Mouse (Mus musculus): ENCODE data around the gene Snrpa. TPM values are rescaled to one million over a fixed set of nuclear protein-coding genes. Genes with fewer than 3 reads are reported as not detected.

Gene Snrpa
- polyA plus RNA-seq, 1 experiment from 2014 or later = 158 TPM

GRCm38 (mm10) chr7:27165696-27166095 is 30.4 kb downstream of the Snrpa start:
- ATAC-seq (ENCODE audit: extremely low read depth, insufficient number of reproducible peaks, low FRiP score, low TSS enrichment) = no peak
- Histone ChIP-seq H3K4me2 (peak overlapping the region; percentile 87), H3K4me1 (peaks cover 60% of the 10 kb centered on the region), H3K9ac (peak overlapping the region; percentile 96), H3K27ac (replicated peaks) (peak overlapping the region; percentile 98), H3K36me3 (peaks cover 54% of the 10 kb centered on the region), H3K9me3 (no peaks in the 10 kb centered on the region), H3K27me3 (replicated peaks) (no peaks in the 10 kb centered on the region), H3K4me3 (peak overlapping the region; percentile 80)
- whole genome bisulfite sequencing = 3% methylated on average over 8 of the region's 8 CpGs

DNA sequence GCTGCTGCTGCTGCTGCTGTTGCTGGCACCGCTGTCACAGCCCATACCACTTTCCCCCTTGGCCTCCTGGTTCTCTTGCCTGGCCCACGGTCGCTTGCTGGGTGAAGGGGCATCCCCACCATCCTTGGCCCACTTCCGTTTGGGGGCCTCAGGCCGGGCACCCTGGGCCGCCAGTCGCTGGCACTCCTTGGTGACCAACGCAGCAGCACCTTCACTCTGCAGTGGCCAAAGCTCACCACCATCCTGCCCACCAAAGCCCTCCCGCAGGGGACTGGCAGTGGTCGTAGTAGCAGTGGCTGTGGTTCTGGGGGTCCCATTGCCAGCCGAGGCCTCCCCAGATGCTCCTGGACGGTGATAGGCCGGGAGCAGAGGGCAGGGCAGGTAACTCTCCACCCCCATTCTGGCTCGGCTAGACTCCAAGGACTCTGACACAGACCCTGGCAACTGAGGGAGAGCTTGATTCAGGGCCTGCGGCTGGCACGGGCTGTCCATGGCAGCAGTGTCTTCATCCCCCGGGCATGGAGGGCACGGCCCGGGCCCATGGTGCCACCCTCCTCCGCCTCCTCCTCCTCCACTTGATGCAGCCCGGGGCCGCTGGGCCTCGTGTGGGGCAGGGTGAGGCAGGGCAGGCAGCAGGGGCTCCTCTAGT is 30.9 kb downstream of the Snrpa start:
- H3K4me1 ChIP-seq = peaks cover 65% of the 10 kb centered on the region
- peak overlapping the region; percentile 96 for H3K9ac ChIP-seq
- ATAC-seq (ENCODE audit: extremely low read depth, insufficient number of reproducible peaks, low FRiP score, low TSS enrichment) = no peak
- no peaks in the 10 kb centered on the region for H3K27me3 ChIP-seq (replicated peaks)
- WGBS = 66% methylated on average over 23 of the region's 23 CpGs
- H3K36me3 ChIP-seq = peaks cover 49% of the 10 kb centered on the region
- peak overlapping the region; percentile 80 for H3K4me3 ChIP-seq
- H3K4me2 ChIP-seq = peak overlapping the region; percentile 87
- peak overlapping the region; percentile 98 for H3K27ac ChIP-seq (replicated peaks)
- no peaks in the 10 kb centered on the region for H3K9me3 ChIP-seq

DNA sequence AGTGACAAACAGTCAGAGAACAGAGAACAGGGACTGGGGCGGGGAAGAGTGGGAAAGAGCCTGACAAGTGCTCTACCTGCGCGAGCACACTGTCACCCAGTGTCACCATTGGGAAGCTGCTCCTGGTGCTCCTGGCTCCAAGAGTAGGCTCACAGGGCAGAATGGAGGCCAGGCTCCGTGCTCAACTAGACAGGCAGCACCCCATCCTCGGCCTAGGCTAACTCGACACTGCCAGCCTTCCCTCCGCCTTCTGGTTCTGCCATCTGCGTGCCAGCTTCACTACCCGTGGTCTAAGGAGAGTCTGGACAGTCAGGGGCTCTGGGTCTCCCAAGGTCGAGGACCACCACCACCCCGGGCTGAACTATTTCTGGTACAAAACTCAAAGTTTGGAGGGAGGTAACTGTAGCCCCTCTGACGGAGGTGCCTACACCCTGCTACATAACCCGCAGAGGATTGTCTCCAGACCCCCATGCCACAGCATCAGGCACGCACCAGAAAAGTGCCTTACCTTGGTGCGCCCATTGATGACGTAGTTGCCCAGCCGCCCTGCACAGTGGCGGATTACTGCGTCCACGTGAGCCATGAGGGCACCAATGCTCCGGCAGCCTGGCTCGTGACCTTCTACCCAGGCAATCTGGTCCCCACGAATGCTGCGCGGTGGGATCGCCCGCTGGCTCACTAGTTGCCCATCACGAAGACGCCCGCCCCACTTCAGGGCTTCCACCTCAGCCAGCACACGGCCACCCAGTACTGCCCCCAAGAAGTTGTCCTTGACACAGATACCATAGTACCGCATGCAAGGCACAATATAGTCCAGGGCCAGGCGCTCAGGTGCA is 31.7 kb downstream of the Snrpa start:
- WGBS = 79% methylated on average over 33 of the region's 33 CpGs
- Histone ChIP-seq H3K36me3 (peaks cover 51% of the 10 kb centered on the region), H3K9ac (peak overlapping the region; percentile 96), H3K27me3 (replicated peaks) (no peaks in the 10 kb centered on the region), H3K4me3 (peak overlapping the region; percentile 80), H3K9me3 (no peaks in the 10 kb centered on the region), H3K27ac (replicated peaks) (no peak overlapping the region), H3K4me1 (peaks cover 66% of the 10 kb centered on the region), H3K4me2 (peak overlapping the region; percentile 87)
- no peak for ATAC-seq (ENCODE audit: extremely low read depth, insufficient number of reproducible peaks, low FRiP score, low TSS enrichment)

- H3K4me1 ChIP-seq = peaks cover 66% of the 10 kb centered on the region
- peaks cover 58% of the 10 kb centered on the region for H3K36me3 ChIP-seq
- no peaks in the 10 kb centered on the region for H3K27me3 ChIP-seq (replicated peaks)
- peak overlapping the region; percentile 96 for H3K9ac ChIP-seq
- H3K9me3 ChIP-seq = no peaks in the 10 kb centered on the region
- ATAC-seq (ENCODE audit: extremely low read depth, insufficient number of reproducible peaks, low FRiP score, low TSS enrichment) = no peak
- H3K4me3 ChIP-seq = peak overlapping the region; percentile 80
- H3K4me2 ChIP-seq = peak overlapping the region; percentile 87
- 57% methylated on average over 5 of the region's 5 CpGs for WGBS
- 0 out of 2 replicates have a peak overlapping the region, but pooled peaks have one; percentile 6 for H3K27ac ChIP-seq (replicated peaks)
These were observed 32.6 kb downstream of the Snrpa start for GRCm38 (mm10) chr7:27163450-27163805.

DNA sequence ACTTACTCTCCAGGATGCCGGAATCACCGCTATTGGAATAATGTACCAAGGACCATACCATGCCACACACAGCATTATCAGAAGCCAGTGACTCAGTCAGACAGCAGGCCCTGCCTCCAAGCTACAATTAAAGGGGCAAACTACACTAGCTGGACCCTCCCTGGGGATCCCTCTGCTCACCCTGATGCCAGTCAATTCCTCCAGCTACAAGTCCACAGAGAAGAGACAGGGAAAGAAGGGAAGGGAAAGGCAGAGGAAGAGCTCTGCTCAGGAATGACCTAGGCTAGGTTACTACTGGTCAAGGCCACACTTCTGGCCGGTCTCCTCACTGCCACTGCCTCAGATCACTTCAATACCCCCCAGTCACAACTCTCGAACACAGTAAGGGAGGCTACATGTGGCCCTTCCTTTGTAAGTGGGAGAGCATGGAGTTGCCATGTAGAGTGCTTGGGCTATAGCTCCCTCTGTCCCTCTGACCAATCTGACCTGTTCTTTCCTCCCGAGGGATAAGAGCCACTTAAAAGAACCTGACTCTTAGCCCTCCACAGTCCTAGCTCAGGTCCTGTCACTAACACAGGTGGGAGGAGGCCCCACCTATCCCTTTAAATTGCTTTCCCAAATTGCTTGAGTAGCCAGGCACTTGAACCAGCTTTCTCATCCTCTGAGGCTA is 33.2 kb downstream of the Snrpa start:
- Histone ChIP-seq H3K4me1 (peaks cover 63% of the 10 kb centered on the region), H3K4me3 (peak overlapping the region; percentile 80), H3K9me3 (no peaks in the 10 kb centered on the region), H3K27ac (replicated peaks) (no peak overlapping the region), H3K4me2 (peak overlapping the region; percentile 87), H3K27me3 (replicated peaks) (no peaks in the 10 kb centered on the region), H3K9ac (peak overlapping the region; percentile 96), H3K36me3 (peaks cover 63% of the 10 kb centered on the region)
- no peak for ATAC-seq (ENCODE audit: extremely low read depth, insufficient number of reproducible peaks, low FRiP score, low TSS enrichment)
- WGBS = 74% methylated on average over 5 of the region's 5 CpGs

GRCm38 (mm10) chr7:27161744-27162143 is 34.3 kb downstream of the Snrpa start:
- Histone ChIP-seq H3K4me2 (no peak overlapping the region), H3K9me3 (no peaks in the 10 kb centered on the region), H3K4me3 (no peak overlapping the region), H3K4me1 (peaks cover 55% of the 10 kb centered on the region), H3K36me3 (peaks cover 72% of the 10 kb centered on the region), H3K27ac (replicated peaks) (no peak overlapping the region), H3K9ac (0 out of 2 replicates have a peak overlapping the region, but pooled peaks have one; percentile 33), H3K27me3 (replicated peaks) (no peaks in the 10 kb centered on the region)
- WGBS = 64% methylated on average over 4 of the region's 4 CpGs
- no peak for ATAC-seq (ENCODE audit: extremely low read depth, insufficient number of reproducible peaks, low FRiP score, low TSS enrichment)

DNA sequence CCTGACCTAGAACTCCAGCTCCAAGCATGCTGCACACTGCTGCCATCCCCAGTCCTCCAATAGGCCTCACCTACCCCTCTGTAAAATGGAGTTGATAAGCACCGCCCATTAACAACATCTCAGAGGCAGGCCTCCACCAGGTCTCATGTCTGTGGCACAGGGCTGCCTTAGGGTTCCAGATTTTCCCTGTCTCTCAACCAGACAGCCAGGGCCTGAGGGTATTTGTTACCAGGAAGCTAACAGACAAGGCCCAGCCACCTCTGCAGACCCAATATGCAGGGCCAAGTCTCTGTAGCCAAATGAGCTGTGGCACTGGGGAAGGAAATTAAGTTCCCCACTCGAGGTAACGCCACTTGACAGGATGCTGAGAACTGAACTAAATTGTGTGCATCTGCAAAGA is 35.1 kb downstream of the Snrpa start:
- no peaks in the 10 kb centered on the region for H3K27me3 ChIP-seq (replicated peaks)
- no peak overlapping the region for H3K4me2 ChIP-seq
- H3K9me3 ChIP-seq = no peaks in the 10 kb centered on the region
- no peak overlapping the region; the same call in 1 of the 2 replicates for H3K27ac ChIP-seq (replicated peaks)
- no peak for ATAC-seq (ENCODE audit: extremely low read depth, insufficient number of reproducible peaks, low FRiP score, low TSS enrichment)
- 85% methylated on average over 3 of the region's 3 CpGs for WGBS
- peaks cover 72% of the 10 kb centered on the region for H3K36me3 ChIP-seq
- H3K9ac ChIP-seq = no peak overlapping the region
- peaks cover 55% of the 10 kb centered on the region for H3K4me1 ChIP-seq
- H3K4me3 ChIP-seq = no peak overlapping the region

- ATAC-seq (ENCODE audit: extremely low read depth, insufficient number of reproducible peaks, low FRiP score, low TSS enrichment) = peak; percentile 72
- Histone ChIP-seq H3K36me3 (peaks cover 72% of the 10 kb centered on the region), H3K4me2 (no peak overlapping the region), H3K4me3 (no peak overlapping the region), H3K27ac (replicated peaks) (no peak overlapping the region), H3K9ac (no peak overlapping the region), H3K9me3 (no peaks in the 10 kb centered on the region), H3K27me3 (replicated peaks) (no peaks in the 10 kb centered on the region), H3K4me1 (peaks cover 46% of the 10 kb centered on the region)
- 16% methylated on average over 8 of the region's 8 CpGs for WGBS
These were observed 36.2 kb downstream of the Snrpa start for GRCm38 (mm10) chr7:27159882-27160281.

- Histone ChIP-seq H3K27me3 (replicated peaks) (no peaks in the 10 kb centered on the region), H3K4me2 (no peak overlapping the region), H3K27ac (replicated peaks) (no peak overlapping the region), H3K9ac (no peak overlapping the region), H3K9me3 (no peaks in the 10 kb centered on the region), H3K4me1 (peaks cover 40% of the 10 kb centered on the region), H3K4me3 (no peak overlapping the region), H3K36me3 (peaks cover 66% of the 10 kb centered on the region)
- no peak for ATAC-seq (ENCODE audit: extremely low read depth, insufficient number of reproducible peaks, low FRiP score, low TSS enrichment)
- 93% methylated on average over 6 of the region's 6 CpGs for WGBS
These were observed 36.8 kb downstream of the Snrpa start for GRCm38 (mm10) chr7:27159256-27159655.

DNA sequence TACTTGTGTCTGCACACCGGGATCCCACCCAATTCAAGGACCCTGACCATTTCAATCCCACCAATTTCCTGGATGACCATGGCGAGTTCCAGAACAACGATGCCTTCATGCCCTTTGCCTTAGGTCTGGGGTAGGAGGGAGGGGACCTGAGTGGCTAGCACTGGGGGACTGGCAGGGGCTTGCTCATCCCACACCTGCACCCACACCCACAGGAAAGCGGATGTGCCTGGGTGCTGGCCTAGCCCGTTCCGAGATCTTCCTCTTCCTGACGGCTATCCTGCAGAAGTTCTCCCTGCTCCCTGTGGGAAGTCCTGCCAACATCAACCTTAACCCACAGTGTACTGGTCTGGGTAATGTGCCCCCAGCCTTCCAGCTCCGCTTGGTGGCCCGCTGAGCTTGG is 37.9 kb downstream of the Snrpa start:
- Histone ChIP-seq H3K9me3 (no peaks in the 10 kb centered on the region), H3K27me3 (replicated peaks) (no peaks in the 10 kb centered on the region), H3K4me2 (no peak overlapping the region), H3K9ac (no peak overlapping the region), H3K36me3 (peaks cover 55% of the 10 kb centered on the region), H3K4me1 (peaks cover 32% of the 10 kb centered on the region), H3K27ac (replicated peaks) (no peak overlapping the region), H3K4me3 (no peak overlapping the region)
- 90% methylated on average over 9 of the region's 9 CpGs for WGBS
- ATAC-seq (ENCODE audit: extremely low read depth, insufficient number of reproducible peaks, low FRiP score, low TSS enrichment) = no peak

DNA sequence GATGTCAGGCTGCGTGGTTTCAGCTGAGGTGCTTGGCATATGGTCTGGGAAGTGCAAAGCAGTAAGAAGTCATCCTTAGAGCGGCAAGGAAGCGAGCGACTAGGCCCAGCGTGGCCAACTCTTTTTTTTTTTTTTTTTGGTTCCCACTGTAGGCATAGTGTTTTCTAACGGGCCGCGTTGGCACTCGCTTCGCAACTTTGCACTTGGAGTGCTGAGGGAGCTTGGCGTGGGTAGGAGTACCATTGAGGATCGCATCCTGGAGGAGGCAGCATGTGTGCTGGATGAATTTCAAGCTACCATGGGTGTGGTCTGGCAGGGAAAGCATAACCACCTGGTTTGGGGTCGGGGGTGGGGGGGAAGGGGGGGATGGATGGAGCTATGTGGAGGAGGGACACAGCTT is 40.1 kb downstream of the Snrpa start:
- Histone ChIP-seq H3K36me3 (peaks cover 35% of the 10 kb centered on the region), H3K27ac (replicated peaks) (no peak overlapping the region), H3K4me3 (no peak overlapping the region), H3K4me1 (peaks cover 12% of the 10 kb centered on the region), H3K4me2 (no peak overlapping the region), H3K27me3 (replicated peaks) (no peaks in the 10 kb centered on the region), H3K9me3 (no peaks in the 10 kb centered on the region), H3K9ac (no peak overlapping the region)
- ATAC-seq (ENCODE audit: extremely low read depth, insufficient number of reproducible peaks, low FRiP score, low TSS enrichment) = no peak
- 77% methylated on average over 13 of the region's 13 CpGs for WGBS
